Mouse (Mus musculus): ENCODE results near the gene Bcl11b. TPM values are rescaled to one million over a fixed set of nuclear protein-coding genes. Genes with fewer than 3 reads are reported as not detected.

Bcl11b gene
- polyA plus RNA-seq, 1 experiment: 22.3 TPM

- H3K36me3 ChIP-seq (ENCODE audit: control insufficient read depth, insufficient read depth, low read length): no peaks in the 10 kb centered on the region
- no peaks in the 10 kb centered on the region; the same call in 1 of the 2 replicates for H3K4me1 ChIP-seq (ENCODE audit: control insufficient read depth, insufficient read depth, insufficient read length, low read length)
- H3K4me3 ChIP-seq (ENCODE audit: low read depth, low read length): no peak overlapping the region
- no peak overlapping the region for H3K27ac ChIP-seq (ENCODE audit: insufficient read depth, low read depth, low read length)
- peak; percentile 98 for TF ChIP-seq CTCF (IDR thresholded peaks at IDR 0.05; ENCODE audit: extremely low read depth, insufficient read length, insufficient replicate concordance, low read depth, low read length)
- TF ChIP-seq POLR2A (IDR thresholded peaks at IDR 0.05; ENCODE audit: low read depth, low read length): no peak
- no peaks in the 10 kb centered on the region; the same call in 1 of the 2 replicates for H3K27me3 ChIP-seq (ENCODE audit: control insufficient read depth, insufficient read depth, low read length)
- WGBS: under 1% methylated on average over 20 of the region's 20 CpGs
These were observed 4.7 kb downstream of the Bcl11b start for GRCm38 (mm10) chr12:107998746-107999145.

- no peaks in the 10 kb centered on the region; the same call in 1 of the 2 replicates for H3K27me3 ChIP-seq (ENCODE audit: control insufficient read depth, insufficient read depth, low read length)
- H3K4me3 ChIP-seq (ENCODE audit: low read depth, low read length): peak overlapping the region; percentile 23; the same call in 1 of the 2 replicates
- 60% methylated on average over 11 of the region's 11 CpGs for WGBS
- H3K36me3 ChIP-seq (ENCODE audit: control insufficient read depth, insufficient read depth, low read length): no peaks in the 10 kb centered on the region
- TF ChIP-seq POLR2A (IDR thresholded peaks at IDR 0.05; ENCODE audit: low read depth, low read length) (no peak), CTCF (IDR thresholded peaks at IDR 0.05; ENCODE audit: extremely low read depth, insufficient read length, insufficient replicate concordance, low read depth, low read length) (no peak)
- H3K27ac ChIP-seq (ENCODE audit: insufficient read depth, low read depth, low read length): no peak overlapping the region
- peaks cover under 1% of the 10 kb centered on the region; the same call in 1 of the 2 replicates for H3K4me1 ChIP-seq (ENCODE audit: control insufficient read depth, insufficient read depth, insufficient read length, low read length)
These were observed 5.5 kb downstream of the Bcl11b start for GRCm38 (mm10) chr12:107997901-107998300.

- H3K36me3 ChIP-seq (ENCODE audit: control insufficient read depth, insufficient read depth, low read length): no peaks in the 10 kb centered on the region
- H3K27ac ChIP-seq (ENCODE audit: insufficient read depth, low read depth, low read length): no peak overlapping the region
- H3K4me1 ChIP-seq (ENCODE audit: control insufficient read depth, insufficient read depth, insufficient read length, low read length): peaks cover 2% of the 10 kb centered on the region; the same call in 1 of the 2 replicates
- WGBS: 28% methylated on average over 3 of the region's 3 CpGs
- no peaks in the 10 kb centered on the region for H3K27me3 ChIP-seq (ENCODE audit: control insufficient read depth, insufficient read depth, low read length)
- no peak overlapping the region for H3K4me3 ChIP-seq (ENCODE audit: low read depth, low read length)
- no peak for TF ChIP-seq CTCF (IDR thresholded peaks at IDR 0.05; ENCODE audit: extremely low read depth, insufficient read length, insufficient replicate concordance, low read depth, low read length)
- TF ChIP-seq POLR2A (IDR thresholded peaks at IDR 0.05; ENCODE audit: low read depth, low read length): no peak
These were observed 6.2 kb downstream of the Bcl11b start for GRCm38 (mm10) chr12:107997241-107997640.

GRCm38 (mm10) chr12:107996773-107997172 is 6.6 kb downstream of the Bcl11b start:
- H3K27ac ChIP-seq (ENCODE audit: insufficient read depth, low read depth, low read length): no peak overlapping the region
- H3K27me3 ChIP-seq (ENCODE audit: control insufficient read depth, insufficient read depth, low read length): no peaks in the 10 kb centered on the region
- H3K4me1 ChIP-seq (ENCODE audit: control insufficient read depth, insufficient read depth, insufficient read length, low read length): peaks cover 2% of the 10 kb centered on the region; the same call in 1 of the 2 replicates
- no peak overlapping the region for H3K4me3 ChIP-seq (ENCODE audit: low read depth, low read length)
- 23% methylated on average over 4 of the region's 4 CpGs for WGBS
- H3K36me3 ChIP-seq (ENCODE audit: control insufficient read depth, insufficient read depth, low read length): no peaks in the 10 kb centered on the region
- no peak for TF ChIP-seq POLR2A (IDR thresholded peaks at IDR 0.05; ENCODE audit: low read depth, low read length)
- TF ChIP-seq CTCF (IDR thresholded peaks at IDR 0.05; ENCODE audit: extremely low read depth, insufficient read length, insufficient replicate concordance, low read depth, low read length): no peak

GRCm38 (mm10) chr12:107996216-107996615 is 7.2 kb downstream of the Bcl11b start:
- TF ChIP-seq CTCF (IDR thresholded peaks at IDR 0.05; ENCODE audit: extremely low read depth, insufficient read length, insufficient replicate concordance, low read depth, low read length) (no peak), POLR2A (IDR thresholded peaks at IDR 0.05; ENCODE audit: low read depth, low read length) (no peak)
- no peaks in the 10 kb centered on the region for H3K27me3 ChIP-seq (ENCODE audit: control insufficient read depth, insufficient read depth, low read length)
- no peak overlapping the region for H3K4me3 ChIP-seq (ENCODE audit: low read depth, low read length)
- peaks cover 2% of the 10 kb centered on the region; the same call in 1 of the 2 replicates for H3K4me1 ChIP-seq (ENCODE audit: control insufficient read depth, insufficient read depth, insufficient read length, low read length)
- 56% methylated on average over 6 of the region's 6 CpGs for WGBS
- H3K27ac ChIP-seq (ENCODE audit: insufficient read depth, low read depth, low read length): no peak overlapping the region
- no peaks in the 10 kb centered on the region for H3K36me3 ChIP-seq (ENCODE audit: control insufficient read depth, insufficient read depth, low read length)

- H3K27me3 ChIP-seq (ENCODE audit: control insufficient read depth, insufficient read depth, low read length): no peaks in the 10 kb centered on the region
- H3K4me1 ChIP-seq (ENCODE audit: control insufficient read depth, insufficient read depth, insufficient read length, low read length): peaks cover 2% of the 10 kb centered on the region; the same call in 1 of the 2 replicates
- TF ChIP-seq POLR2A (IDR thresholded peaks at IDR 0.05; ENCODE audit: low read depth, low read length): no peak
- TF ChIP-seq CTCF (IDR thresholded peaks at IDR 0.05; ENCODE audit: extremely low read depth, insufficient read length, insufficient replicate concordance, low read depth, low read length): no peak
- H3K27ac ChIP-seq (ENCODE audit: insufficient read depth, low read depth, low read length): no peak overlapping the region
- no peak overlapping the region for H3K4me3 ChIP-seq (ENCODE audit: low read depth, low read length)
- WGBS: 32% methylated on average over 4 of the region's 4 CpGs
- peaks cover 4% of the 10 kb centered on the region; the same call in 1 of the 2 replicates for H3K36me3 ChIP-seq (ENCODE audit: control insufficient read depth, insufficient read depth, low read length)
These were observed 9.0 kb downstream of the Bcl11b start for GRCm38 (mm10) chr12:107994421-107994820.

GRCm38 (mm10) chr12:107993029-107993428 is 10.4 kb downstream of the Bcl11b start:
- peaks cover 2% of the 10 kb centered on the region; the same call in 1 of the 2 replicates for H3K4me1 ChIP-seq (ENCODE audit: control insufficient read depth, insufficient read depth, insufficient read length, low read length)
- 46% methylated on average over 4 of the region's 4 CpGs for WGBS
- no peak overlapping the region for H3K27ac ChIP-seq (ENCODE audit: insufficient read depth, low read depth, low read length)

More at GRCm38 (mm10) chr12:107993029-107993428, 10.4 kb downstream of the Bcl11b start:
- Histone ChIP-seq H3K36me3 (ENCODE audit: control insufficient read depth, insufficient read depth, low read length) (peaks cover 15% of the 10 kb centered on the region; the same call in 1 of the 2 replicates), H3K4me3 (ENCODE audit: low read depth, low read length) (no peak overlapping the region), H3K27me3 (ENCODE audit: control insufficient read depth, insufficient read depth, low read length) (no peaks in the 10 kb centered on the region)
- no peak for TF ChIP-seq POLR2A (IDR thresholded peaks at IDR 0.05; ENCODE audit: low read depth, low read length)
- no peak for TF ChIP-seq CTCF (IDR thresholded peaks at IDR 0.05; ENCODE audit: extremely low read depth, insufficient read length, insufficient replicate concordance, low read depth, low read length)

Measured in small intestine, adult 2 months (tissue).